Mouse (Mus musculus): ENCODE measurements at regions not wholly inside any gene's neighbourhood (a gene's known extent, or its start where the extent isn't known, plus 50 kb on each side); places are given as distances from the start of the nearest gene placed in this dataset.

GRCm38 (mm10) chr16:77827322-77828117 lies 225.6 kb upstream of the Gm11146 start:
- TF ChIP-seq CTCF (IDR thresholded peaks at IDR 0.05; ENCODE audit: control insufficient read depth, insufficient read depth, insufficient replicate concordance, low read depth, low read length) (no peak), POLR2A (IDR thresholded peaks at IDR 0.05; ENCODE audit: control insufficient read depth, low read depth, low read length) (no peak)
- Histone ChIP-seq H3K27me3 (ENCODE audit: control insufficient read depth, insufficient read depth, low read length) (no peaks in the 10 kb centered on the region), H3K4me1 (ENCODE audit: control insufficient read depth, insufficient read depth, low read length) (no peaks in the 10 kb centered on the region), H3K4me3 (ENCODE audit: control insufficient read depth, low read depth, low read length) (no peak overlapping the region), H3K36me3 (ENCODE audit: control insufficient read depth, insufficient read depth, low read length) (no peaks in the 10 kb centered on the region), H3K27ac (ENCODE audit: control insufficient read depth, insufficient read depth, low read depth, low read length) (no peak overlapping the region)

GRCm38 (mm10) chr16:77799709-77800108 lies 197.8 kb upstream of the Gm11146 start:
- H3K4me1 ChIP-seq (ENCODE audit: control insufficient read depth, insufficient read depth, low read length) = no peaks in the 10 kb centered on the region
- no peak overlapping the region for H3K4me3 ChIP-seq (ENCODE audit: control insufficient read depth, low read depth, low read length)
- no peak overlapping the region for H3K27ac ChIP-seq (ENCODE audit: control insufficient read depth, insufficient read depth, low read depth, low read length)
- no peaks in the 10 kb centered on the region for H3K36me3 ChIP-seq (ENCODE audit: control insufficient read depth, insufficient read depth, low read length)
- TF ChIP-seq CTCF (IDR thresholded peaks at IDR 0.05; ENCODE audit: control insufficient read depth, insufficient read depth, insufficient replicate concordance, low read depth, low read length) (no peak), POLR2A (IDR thresholded peaks at IDR 0.05; ENCODE audit: control insufficient read depth, low read depth, low read length) (no peak)
- H3K27me3 ChIP-seq (ENCODE audit: control insufficient read depth, insufficient read depth, low read length) = no peaks in the 10 kb centered on the region

- TF ChIP-seq CTCF (IDR thresholded peaks at IDR 0.05; ENCODE audit: control insufficient read depth, insufficient read depth, insufficient replicate concordance, low read depth, low read length) = no peak
- Histone ChIP-seq H3K36me3 (ENCODE audit: control insufficient read depth, insufficient read depth, low read length) (no peaks in the 10 kb centered on the region), H3K4me1 (ENCODE audit: control insufficient read depth, insufficient read depth, low read length) (no peaks in the 10 kb centered on the region), H3K27me3 (ENCODE audit: control insufficient read depth, insufficient read depth, low read length) (no peaks in the 10 kb centered on the region), H3K4me3 (ENCODE audit: control insufficient read depth, low read depth, low read length) (no peak overlapping the region), H3K27ac (ENCODE audit: control insufficient read depth, insufficient read depth, low read depth, low read length) (no peak overlapping the region)
These were observed 195.0 kb upstream of the Gm11146 start for GRCm38 (mm10) chr16:77796926-77797325.

GRCm38 (mm10) chr16:77789652-77790051 lies 187.8 kb upstream of the Gm11146 start:
- H3K4me3 ChIP-seq (ENCODE audit: control insufficient read depth, low read depth, low read length) = no peak overlapping the region
- H3K27me3 ChIP-seq (ENCODE audit: control insufficient read depth, insufficient read depth, low read length) = no peaks in the 10 kb centered on the region
- no peak for TF ChIP-seq POLR2A (IDR thresholded peaks at IDR 0.05; ENCODE audit: control insufficient read depth, low read depth, low read length)
- peaks cover 5% of the 10 kb centered on the region for H3K4me1 ChIP-seq (ENCODE audit: control insufficient read depth, insufficient read depth, low read length)
- H3K27ac ChIP-seq (ENCODE audit: control insufficient read depth, insufficient read depth, low read depth, low read length) = no peak overlapping the region
- no peaks in the 10 kb centered on the region for H3K36me3 ChIP-seq (ENCODE audit: control insufficient read depth, insufficient read depth, low read length)

GRCm38 (mm10) chr16:77789206-77789605 lies 187.3 kb upstream of the Gm11146 start:
- no peaks in the 10 kb centered on the region for H3K27me3 ChIP-seq (ENCODE audit: control insufficient read depth, insufficient read depth, low read length)
- TF ChIP-seq CTCF (IDR thresholded peaks at IDR 0.05; ENCODE audit: control insufficient read depth, insufficient read depth, insufficient replicate concordance, low read depth, low read length) = no peak
- TF ChIP-seq POLR2A (IDR thresholded peaks at IDR 0.05; ENCODE audit: control insufficient read depth, low read depth, low read length) = no peak
- H3K36me3 ChIP-seq (ENCODE audit: control insufficient read depth, insufficient read depth, low read length) = no peaks in the 10 kb centered on the region
- H3K27ac ChIP-seq (ENCODE audit: control insufficient read depth, insufficient read depth, low read depth, low read length) = no peak overlapping the region
- no peak overlapping the region for H3K4me3 ChIP-seq (ENCODE audit: control insufficient read depth, low read depth, low read length)
- peaks cover 5% of the 10 kb centered on the region for H3K4me1 ChIP-seq (ENCODE audit: control insufficient read depth, insufficient read depth, low read length)

GRCm38 (mm10) chr16:77788781-77789150 lies 186.9 kb upstream of the Gm11146 start:
- H3K27me3 ChIP-seq (ENCODE audit: control insufficient read depth, insufficient read depth, low read length) = no peaks in the 10 kb centered on the region
- H3K36me3 ChIP-seq (ENCODE audit: control insufficient read depth, insufficient read depth, low read length) = no peaks in the 10 kb centered on the region
- no peak overlapping the region for H3K27ac ChIP-seq (ENCODE audit: control insufficient read depth, insufficient read depth, low read depth, low read length)
- peaks cover 5% of the 10 kb centered on the region for H3K4me1 ChIP-seq (ENCODE audit: control insufficient read depth, insufficient read depth, low read length)
- no peak overlapping the region for H3K4me3 ChIP-seq (ENCODE audit: control insufficient read depth, low read depth, low read length)
- TF ChIP-seq CTCF (IDR thresholded peaks at IDR 0.05; ENCODE audit: control insufficient read depth, insufficient read depth, insufficient replicate concordance, low read depth, low read length) (no peak), POLR2A (IDR thresholded peaks at IDR 0.05; ENCODE audit: control insufficient read depth, low read depth, low read length) (no peak)

- Histone ChIP-seq H3K27ac (ENCODE audit: control insufficient read depth, insufficient read depth, low read depth, low read length) (no peak overlapping the region), H3K27me3 (ENCODE audit: control insufficient read depth, insufficient read depth, low read length) (no peaks in the 10 kb centered on the region), H3K4me3 (ENCODE audit: control insufficient read depth, low read depth, low read length) (no peak overlapping the region), H3K36me3 (ENCODE audit: control insufficient read depth, insufficient read depth, low read length) (no peaks in the 10 kb centered on the region), H3K4me1 (ENCODE audit: control insufficient read depth, insufficient read depth, low read length) (peaks cover 5% of the 10 kb centered on the region)
- no peak for TF ChIP-seq POLR2A (IDR thresholded peaks at IDR 0.05; ENCODE audit: control insufficient read depth, low read depth, low read length)
- no peak for TF ChIP-seq CTCF (IDR thresholded peaks at IDR 0.05; ENCODE audit: control insufficient read depth, insufficient read depth, insufficient replicate concordance, low read depth, low read length)
These were observed 186.3 kb upstream of the Gm11146 start for GRCm38 (mm10) chr16:77788041-77788780.
